Mouse (Mus musculus) C2C12 (cell line): ENCODE measurements at regions not wholly inside any gene's neighbourhood (a gene's known extent, or its start where the extent isn't known, plus 50 kb on each side); places are given as distances from the start of the nearest gene placed in this dataset.

ENCODE experiments used
- CTCF ChIP-seq: IDR thresholded peaks from one replicate; pipeline ENCODE4 v1.5.1; 2011; ENCODE audit not compliant: control insufficient read depth, insufficient read depth, insufficient read length
- MAX ChIP-seq: IDR thresholded peaks from one replicate; pipeline ENCODE4 v1.6.1; 2011; ENCODE audit warnings: mild to moderate bottlenecking, control low read depth

- TF ChIP-seq CTCF (no peak), MAX (no peak)
Measured at GRCm38 (mm10) chr3:101657979-101658378, 53.5 kb upstream of the Atp1a1 start.
